In genomic region chr2:181212389-181213020, GRCm38 (mm10) we compare ENCODE assay signal across 8 mouse cellular contexts. TPM values are rescaled to one million over a fixed set of nuclear protein-coding genes. Genes with fewer than 3 reads are reported as not detected.
DNase-seq lines count a peak whose midpoint lies in the region; ATAC-seq lines count a peak whose summit lies in the region.

No protein-coding gene starts in this region.

- H3K9ac ChIP-seq in kidney, embryonic 14.5 days (ENCODE audit: low read depth, low read length), result peak overlapping the region; percentile 42
- H3K9ac ChIP-seq in hindbrain, embryonic 15.5 days, result peak overlapping the region; percentile 20; the same call in 1 of the 2 replicates

- H3K27me3 ChIP-seq in kidney, embryonic 14.5 days (ENCODE audit: control insufficient read depth, insufficient read depth, low read length), result peaks cover 33% of the 10 kb centered on the region
- peaks cover 36% of the 10 kb centered on the region for H3K27me3 ChIP-seq in hindbrain, embryonic 15.5 days

- H3K9me3 ChIP-seq in kidney, embryonic 14.5 days (ENCODE audit: control insufficient read depth, low read length), result no peaks in the 10 kb centered on the region
- no peaks in the 10 kb centered on the region for H3K9me3 ChIP-seq in hindbrain, embryonic 15.5 days

- whole genome bisulfite sequencing in kidney, embryonic 14.5 days, result 3% methylated on average over 34 of the region's 34 CpGs
- WGBS in hindbrain, embryonic 15.5 days, result 2% methylated on average over 34 of the region's 34 CpGs

- H3K4me1 ChIP-seq in kidney, embryonic 14.5 days (ENCODE audit: control insufficient read depth, insufficient read depth, low read length), result 0 out of 2 replicates have a peak, but pooled peaks cover 8% of the 10 kb centered on the region
- peaks cover 11% of the 10 kb centered on the region for H3K4me1 ChIP-seq in hindbrain, embryonic 15.5 days (replicated peaks)

- peak overlapping the region; percentile 58 for H3K4me2 ChIP-seq in kidney, embryonic 14.5 days (replicated peaks; ENCODE audit: low read depth, low read length)
- H3K4me2 ChIP-seq in hindbrain, embryonic 15.5 days, result peak overlapping the region; percentile 53

- no peaks in the 10 kb centered on the region for H3K36me3 ChIP-seq in kidney, embryonic 14.5 days (ENCODE audit: control insufficient read depth, insufficient read depth, low read length)
- no peaks in the 10 kb centered on the region for H3K36me3 ChIP-seq in hindbrain, embryonic 15.5 days

- no peak overlapping the region for H3K27ac ChIP-seq in kidney, embryonic 14.5 days (ENCODE audit: low read depth, low read length)
- H3K27ac ChIP-seq in hindbrain, embryonic 15.5 days (replicated peaks), result no peak overlapping the region

- no peak for DNase-seq in kidney, adult 11 months
- peak; percentile 32 for DNase-seq in embryo, embryonic 10.5 days (ENCODE audit: low spot score)
- peak; percentile 20 for DNase-seq in lung, postnatal 36 days
- DNase-seq in thymus, postnatal 4 days, result peak; percentile 58
- no peak for DNase-seq in testis, postnatal 10 days (ENCODE audit: low spot score)
- no peak for DNase-seq in gastrocnemius, postnatal 25 days

- peak overlapping the region; percentile 39 for H3K4me3 ChIP-seq in kidney, embryonic 14.5 days (ENCODE audit: low read length)
- peak overlapping the region; percentile 29 for H3K4me3 ChIP-seq in hindbrain, embryonic 15.5 days

- peak; percentile 52; the same call in 1 of the 2 replicates for ATAC-seq in kidney, embryonic 14.5 days (ENCODE audit: low FRiP score, low TSS enrichment)
- no peak for ATAC-seq in hindbrain, embryonic 15.5 days (ENCODE audit: low FRiP score, low read depth)

RNA-seq across cellular contexts. Expression of gene Srms, which starts 0.5 kb away (rescaled TPM):
- polyA plus RNA-seq in kidney, embryonic 14.5 days (2014; fragmentation: Nextera tagmentation; extraction: Ambion mirVana), result 0.14 and 0.24 TPM in 2 replicates
- polyA plus RNA-seq in hindbrain, embryonic 15.5 days (2015; fragmentation: Nextera tagmentation; extraction: Ambion mirVana), result 0.18 and 0.20 TPM in 2 replicates
- total RNA-seq in gastrocnemius, postnatal 25 days (2021), result under 1 TPM; 0.20 to 0.24 TPM

RNA-seq across cellular contexts. Expression of gene Fndc11, which starts 7.3 kb away (rescaled TPM):
- 0.58 TPM in 1 of 2 replicates, not detected in the other for polyA plus RNA-seq in kidney, embryonic 14.5 days (2014; fragmentation: Nextera tagmentation; extraction: Ambion mirVana)
- 0.14 and 0.26 TPM in 2 replicates for polyA plus RNA-seq in hindbrain, embryonic 15.5 days (2015; fragmentation: Nextera tagmentation; extraction: Ambion mirVana)
- not detected for total RNA-seq in gastrocnemius, postnatal 25 days (2021)

RNA-seq across cellular contexts. Expression of gene Ptk6, which starts 9.9 kb away (rescaled TPM):
- polyA plus RNA-seq in kidney, embryonic 14.5 days (2014; fragmentation: Nextera tagmentation; extraction: Ambion mirVana), result not detected in 2 replicates
- polyA plus RNA-seq in hindbrain, embryonic 15.5 days (2015; fragmentation: Nextera tagmentation; extraction: Ambion mirVana), result not detected in 2 replicates
- not detected for total RNA-seq in gastrocnemius, postnatal 25 days (2021)

RNA-seq across cellular contexts. Expression of gene Ppdpf, which starts 25.5 kb away (rescaled TPM):
- polyA plus RNA-seq in kidney, embryonic 14.5 days (2014; fragmentation: Nextera tagmentation; extraction: Ambion mirVana), result 387 and 477 TPM in 2 replicates
- polyA plus RNA-seq in hindbrain, embryonic 15.5 days (2015; fragmentation: Nextera tagmentation; extraction: Ambion mirVana), result 398 and 410 TPM in 2 replicates
- 10 to 100 TPM; 44.4 to 49.5 TPM for total RNA-seq in gastrocnemius, postnatal 25 days (2021)

RNA-seq across cellular contexts. Expression of gene Helz2, which starts 29.3 kb away (rescaled TPM):
- polyA plus RNA-seq in kidney, embryonic 14.5 days (2014; fragmentation: Nextera tagmentation; extraction: Ambion mirVana), result 1.3 and 1.4 TPM in 2 replicates
- 0.26 and 0.39 TPM in 2 replicates for polyA plus RNA-seq in hindbrain, embryonic 15.5 days (2015; fragmentation: Nextera tagmentation; extraction: Ambion mirVana)
- 1 to 10 TPM; 2.5 to 3.4 TPM for total RNA-seq in gastrocnemius, postnatal 25 days (2021)

Comparison
In these comparisons a context has a peak if more than half of its experiments do, and no peak if none do; other contexts are left out.
1. DNase-seq: peak in embryo, embryonic 10.5 days (single experiment), lung, postnatal 36 days (single experiment) and thymus, postnatal 4 days (single experiment); none in kidney, adult 11 months (single experiment), testis, postnatal 10 days (single experiment) and gastrocnemius, postnatal 25 days (single experiment).